Mouse (Mus musculus) layer of hippocampus, adult 9-10 months (tissue): Measurements from ENCODE around the gene Llgl1.
A peak's percentile ranks its signal among the peaks of the same experiment; 100 is the strongest.

Experiments
- DNase-seq: peaks from one replicate; pipeline ENCODE4 v3.0.0; 2022; ENCODE audit warnings: low spot score

The Llgl1 gene

DNA sequence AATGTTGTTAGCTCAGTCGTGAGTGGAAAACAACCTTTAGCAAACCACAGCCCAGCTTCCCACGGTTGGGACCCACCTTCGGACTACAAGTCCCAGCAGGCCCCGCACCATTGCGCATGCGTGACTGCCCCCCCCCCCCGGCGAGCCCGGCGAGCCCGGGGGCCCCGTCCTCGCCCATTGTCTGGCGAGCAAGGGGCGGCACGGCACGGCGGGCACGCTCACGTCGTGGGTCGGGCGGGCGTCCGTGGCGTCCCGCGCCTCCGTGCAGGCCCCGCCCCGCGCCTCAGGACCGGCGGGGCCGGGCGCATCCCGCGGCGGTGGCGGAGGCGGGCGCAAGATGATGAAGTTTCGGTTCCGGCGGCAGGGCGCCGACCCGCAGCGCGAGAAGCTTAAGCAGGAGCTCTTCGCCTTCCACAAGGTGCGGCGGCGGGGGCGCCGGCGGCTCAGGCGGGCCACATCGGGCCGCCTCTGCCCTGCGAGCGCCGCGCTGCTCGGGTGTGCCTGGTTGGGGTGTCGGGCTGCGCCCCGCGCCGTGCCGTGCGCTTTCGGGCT lies at the start of gene Llgl1:
TSS of gene Llgl1 (plus strand) at position 200 of the 552 bp plus-strand sequence.
- DNase-seq: peak; percentile 49

DNA sequence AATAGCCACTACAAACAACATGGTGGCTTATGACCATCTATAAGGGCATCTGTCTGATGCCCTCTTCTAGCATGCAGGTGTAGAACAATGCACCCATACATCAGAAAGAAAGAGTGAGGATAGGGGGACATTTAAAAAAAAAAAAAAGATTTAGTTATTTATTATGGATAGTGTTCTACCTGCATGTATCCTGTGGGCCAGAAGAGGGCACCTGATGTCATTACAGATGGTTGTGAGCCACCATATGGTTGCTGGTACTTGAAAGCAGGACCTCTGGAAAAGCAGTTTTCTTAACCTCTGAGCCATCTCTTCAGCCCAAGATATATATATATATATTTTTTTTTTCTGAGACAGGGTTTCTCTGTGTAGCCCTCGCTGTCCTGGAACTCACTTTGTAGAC lies 3.4 kb upstream of the Llgl1 start:
- DNase-seq: no peak

DNA sequence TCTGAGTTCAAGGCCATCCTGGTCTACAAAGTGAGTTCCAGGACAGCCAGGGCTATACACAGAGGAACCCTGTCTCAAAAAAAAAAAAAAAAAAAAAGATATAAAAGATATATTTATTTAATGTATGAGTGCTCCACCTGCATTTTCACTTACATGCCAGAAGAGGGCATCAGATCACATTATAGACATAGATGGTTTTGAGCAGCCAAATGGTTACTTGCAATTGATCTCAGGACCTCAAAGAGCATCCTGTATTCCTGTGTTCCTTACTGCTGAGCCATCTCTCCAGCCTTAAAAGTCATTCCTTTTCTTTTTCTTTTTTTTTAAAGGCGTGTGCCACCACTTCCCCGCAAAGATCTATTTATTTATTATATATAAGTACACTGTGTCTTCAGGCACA lies 2.0 kb upstream of the Llgl1 start:
- no peak for DNase-seq

DNA sequence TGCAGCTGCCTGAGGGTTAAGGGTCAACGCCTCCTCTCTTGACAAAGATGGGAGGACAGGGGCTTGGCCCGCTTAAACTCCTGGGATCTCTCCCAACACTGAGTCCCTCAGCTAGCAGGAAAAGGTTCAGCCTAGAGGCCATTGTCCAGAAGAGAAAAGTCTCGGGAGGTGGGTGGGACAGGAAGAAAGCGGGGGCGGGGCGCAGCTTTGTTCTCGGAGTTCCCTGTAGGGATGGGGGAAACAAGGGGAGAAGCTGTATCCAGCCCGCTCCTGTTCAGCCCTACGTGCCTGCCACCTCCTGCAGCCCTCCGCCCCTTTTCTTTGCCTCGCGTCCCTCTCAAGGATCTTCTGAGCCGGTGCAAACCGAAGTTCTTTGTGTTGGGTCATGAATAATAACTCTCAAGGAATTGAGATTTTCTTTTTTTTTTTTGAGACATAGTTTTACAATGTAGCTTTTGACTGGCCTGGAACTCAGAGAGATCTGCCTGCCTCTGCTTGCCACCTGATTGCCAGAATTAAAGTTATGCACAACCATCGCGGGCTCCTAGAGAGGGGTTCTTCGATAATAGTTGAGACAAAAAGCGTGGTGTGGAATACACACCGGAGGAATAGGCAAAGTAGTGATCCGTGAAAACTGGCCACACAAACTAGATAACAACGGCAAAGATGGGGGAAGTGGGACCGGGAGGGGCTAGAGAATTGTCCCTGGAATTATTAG lies 558 bp upstream of the Llgl1 start:
- no peak for DNase-seq

DNA sequence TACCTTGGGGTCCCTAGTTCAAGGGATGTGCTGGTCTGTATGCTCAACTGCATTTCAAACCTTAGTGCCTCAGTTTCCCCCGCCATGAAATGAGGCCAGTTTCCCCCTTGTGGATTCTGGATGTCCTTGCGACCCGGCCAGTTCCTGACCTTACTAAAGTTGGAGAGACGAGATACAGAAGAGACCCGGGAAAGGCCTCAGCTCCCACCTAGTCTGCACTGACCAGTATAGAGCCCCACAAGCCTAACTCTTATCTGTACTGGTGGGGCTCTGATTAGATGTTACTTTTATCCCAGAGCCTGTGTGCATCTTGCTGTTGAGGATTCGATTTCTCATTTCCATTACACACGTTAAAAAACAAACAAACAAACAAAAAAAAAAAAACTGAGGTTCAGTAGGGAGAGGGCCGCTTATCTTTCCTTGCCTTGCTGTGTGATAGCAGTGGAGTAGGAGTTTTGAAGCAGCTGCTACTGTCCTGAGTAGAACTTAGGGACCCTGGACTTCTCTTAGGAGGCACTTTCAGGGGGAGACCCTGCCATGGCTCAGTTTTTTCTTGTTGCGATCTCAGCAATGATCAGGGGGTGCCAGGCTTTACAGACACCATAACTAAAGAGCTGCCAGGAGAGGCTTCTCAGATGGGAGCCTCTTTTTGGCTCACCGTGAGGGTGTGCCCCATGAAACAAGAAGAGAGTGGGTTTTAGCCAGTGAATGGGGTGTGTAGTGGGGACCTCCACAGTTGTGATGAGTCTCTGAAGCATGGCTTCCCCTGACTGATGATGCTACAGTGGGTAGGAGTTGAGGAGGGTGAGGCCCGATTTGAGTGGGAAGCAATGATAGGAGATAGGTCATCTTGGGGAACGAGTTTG lies 1.0 kb downstream of the Llgl1 start:
- DNase-seq: no peak

DNA sequence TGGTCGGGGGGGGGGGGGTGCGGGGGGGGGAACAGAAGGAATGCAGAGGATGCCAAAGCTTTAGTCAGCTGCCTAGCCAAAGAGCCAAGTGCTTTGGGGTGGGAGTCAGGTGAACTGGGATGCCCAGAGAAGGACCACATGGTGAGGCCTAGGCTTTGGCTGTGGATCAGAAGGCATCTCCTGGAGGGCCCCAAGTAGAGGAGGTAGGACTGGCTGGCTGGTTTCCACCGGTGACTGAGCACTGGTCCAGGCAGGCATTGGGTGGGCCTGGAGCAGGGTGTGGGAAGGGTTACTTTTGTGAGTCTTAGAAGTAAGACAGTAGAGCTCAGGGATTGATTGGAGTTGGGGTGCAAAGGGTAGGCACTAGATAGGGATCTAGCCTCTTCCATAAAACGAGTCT lies 2.1 kb downstream of the Llgl1 start:
- DNase-seq: no peak

DNA sequence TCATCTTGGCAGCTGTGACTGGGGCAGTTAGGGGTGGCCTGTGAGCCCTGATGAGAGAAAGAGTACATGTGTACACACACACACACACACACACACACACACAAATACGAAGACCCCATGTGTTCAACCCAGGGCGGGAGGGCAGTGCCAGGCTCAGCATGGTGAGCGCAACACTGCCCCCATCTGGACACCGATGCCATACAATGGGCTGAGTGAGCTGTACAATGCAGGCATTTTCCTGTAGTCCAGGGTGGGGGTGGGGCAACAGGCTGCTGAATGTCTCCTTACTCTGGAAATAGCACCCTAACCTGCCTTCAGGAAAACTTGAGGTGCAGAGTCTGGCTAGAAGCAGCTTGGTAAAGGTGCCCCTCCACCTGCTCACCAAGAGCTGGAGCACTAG lies 3.6 kb downstream of the Llgl1 start:
- no peak for DNase-seq

DNA sequence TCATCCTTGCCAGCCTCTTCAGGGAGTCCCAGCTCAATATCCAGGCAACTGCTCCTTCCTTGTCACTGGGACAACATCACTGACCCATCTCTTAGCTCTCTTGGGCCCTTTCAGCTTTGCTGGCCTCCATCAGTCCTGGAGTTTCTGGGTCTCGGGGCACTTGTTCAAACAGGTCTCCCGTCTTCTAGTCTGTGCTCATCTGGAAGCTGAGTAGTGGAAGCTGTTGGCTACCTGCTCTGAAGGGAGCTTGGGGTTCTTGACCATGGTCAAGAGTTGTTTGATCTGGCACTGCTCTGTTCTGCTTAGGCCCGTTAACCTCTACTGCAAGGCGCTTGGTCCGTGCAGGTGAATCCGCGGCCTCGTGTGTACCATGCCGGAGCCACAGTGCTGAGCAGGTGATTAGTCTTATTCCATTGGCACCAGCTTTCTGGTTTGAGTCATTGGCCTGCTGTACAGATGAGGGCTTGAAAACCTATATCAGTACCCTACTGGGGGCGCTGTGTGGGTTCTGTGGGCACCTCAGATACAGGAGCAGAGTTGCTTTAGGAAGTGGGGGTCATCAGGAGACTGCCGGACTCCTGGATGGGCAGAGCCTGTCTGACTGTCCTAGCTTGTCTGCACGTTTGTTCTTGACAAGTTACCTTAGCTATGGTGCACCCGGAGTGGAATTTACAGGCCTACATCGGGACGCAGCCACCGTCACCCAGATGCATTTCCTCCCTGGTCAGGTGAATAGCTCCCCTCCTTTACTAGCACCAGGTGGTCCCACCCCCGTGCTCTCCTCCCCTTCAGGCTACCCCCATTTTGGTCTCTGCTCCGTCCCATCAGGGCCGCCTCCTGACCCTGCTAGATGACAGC lies 4.7 kb downstream of the Llgl1 start:
- no peak for DNase-seq

DNA sequence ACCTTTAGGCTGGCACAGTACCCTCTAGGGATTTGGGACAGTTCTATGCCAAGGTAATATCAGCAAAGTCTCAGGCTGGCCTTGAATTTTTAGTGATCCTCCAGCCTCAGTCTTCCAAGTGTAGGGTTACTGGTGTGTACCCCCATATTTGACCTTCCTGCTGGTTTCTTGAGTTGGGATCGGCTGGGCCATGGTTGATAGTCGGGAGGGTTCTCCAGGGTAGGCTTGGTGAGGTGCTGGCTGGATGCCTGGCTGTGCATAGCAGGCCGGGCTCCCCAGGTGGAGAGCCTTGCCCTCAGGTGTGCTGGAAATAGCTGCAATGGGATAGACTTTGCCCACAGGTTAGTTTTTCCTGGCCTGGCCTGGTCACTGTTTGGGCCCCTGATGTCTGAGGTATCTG lies 5.7 kb downstream of the Llgl1 start:
- DNase-seq: no peak

DNA sequence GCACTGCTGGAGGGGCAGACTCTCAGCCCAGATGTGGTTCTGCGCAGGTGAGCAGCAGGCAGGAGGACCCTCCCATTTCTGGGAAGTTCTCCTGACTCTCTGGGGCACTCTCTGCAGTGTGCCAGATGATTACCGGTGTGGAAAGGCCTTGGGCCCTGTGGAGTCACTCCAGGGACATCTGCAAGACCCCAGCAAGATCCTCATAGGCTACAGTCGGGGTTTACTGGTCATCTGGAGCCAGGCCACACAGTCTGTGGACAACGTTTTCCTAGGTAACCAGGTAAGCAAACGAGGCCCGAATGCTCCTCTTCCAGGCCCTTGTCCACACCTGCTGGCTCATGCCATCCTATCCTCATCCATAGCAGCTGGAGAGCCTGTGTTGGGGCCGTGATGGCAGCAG lies 6.6 kb downstream of the Llgl1 start:
- no peak for DNase-seq

DNA sequence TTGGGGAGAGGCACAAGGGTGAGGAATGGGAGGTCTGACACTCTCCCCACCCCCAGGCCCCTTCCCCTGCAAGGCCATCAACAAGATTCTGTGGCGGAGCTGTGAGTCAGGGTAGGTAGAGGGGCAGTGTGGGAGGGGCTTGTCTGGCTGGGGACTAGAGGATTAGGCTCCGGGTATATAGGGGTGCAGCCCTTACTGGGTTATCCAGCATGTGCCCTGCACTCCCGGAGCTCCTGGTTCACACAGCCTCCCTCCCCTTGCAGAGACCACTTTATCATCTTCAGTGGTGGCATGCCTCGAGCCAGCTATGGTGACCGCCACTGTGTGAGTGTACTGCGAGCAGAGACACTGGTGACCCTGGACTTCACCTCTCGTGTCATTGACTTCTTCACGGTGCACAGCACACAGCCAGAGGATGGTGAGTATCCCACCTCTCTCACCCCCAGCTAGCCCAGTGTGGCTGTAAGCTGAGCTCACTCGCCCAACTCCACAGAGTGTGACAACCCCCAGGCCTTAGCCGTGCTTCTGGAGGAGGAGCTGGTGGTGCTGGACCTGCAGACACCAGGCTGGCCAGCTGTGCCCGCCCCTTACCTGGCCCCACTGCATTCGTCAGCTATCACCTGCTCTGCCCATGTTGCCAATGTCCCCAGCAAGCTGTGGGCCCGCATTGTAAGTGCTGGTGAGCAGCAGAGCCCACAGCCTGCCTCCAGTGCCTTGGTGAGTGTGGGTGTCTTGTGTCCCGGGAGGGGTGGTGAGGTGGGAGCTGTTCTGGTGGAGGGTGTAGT lies 7.4 kb downstream of the Llgl1 start:
- no peak for DNase-seq

DNA sequence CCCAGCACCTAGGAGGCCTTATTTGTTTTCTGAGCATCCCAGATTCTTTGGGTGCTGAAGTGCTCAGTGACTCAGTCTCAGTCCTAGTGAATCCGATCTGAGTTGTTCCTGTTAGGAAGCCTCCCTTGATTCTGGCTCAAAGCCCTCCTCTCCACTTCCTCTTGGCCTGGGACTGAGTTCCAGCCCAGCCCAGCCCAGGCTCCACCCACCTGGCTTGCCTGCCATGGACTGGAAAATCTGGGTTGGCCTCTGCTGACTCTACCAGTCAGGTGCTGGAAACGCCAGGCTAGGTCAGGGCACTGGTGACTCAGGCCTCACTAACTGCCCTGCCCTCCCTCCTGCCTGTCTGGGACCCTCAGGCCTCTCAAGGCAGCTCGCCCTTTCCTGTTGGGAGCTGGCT lies 8.1 kb downstream of the Llgl1 start:
- DNase-seq: no peak

DNA sequence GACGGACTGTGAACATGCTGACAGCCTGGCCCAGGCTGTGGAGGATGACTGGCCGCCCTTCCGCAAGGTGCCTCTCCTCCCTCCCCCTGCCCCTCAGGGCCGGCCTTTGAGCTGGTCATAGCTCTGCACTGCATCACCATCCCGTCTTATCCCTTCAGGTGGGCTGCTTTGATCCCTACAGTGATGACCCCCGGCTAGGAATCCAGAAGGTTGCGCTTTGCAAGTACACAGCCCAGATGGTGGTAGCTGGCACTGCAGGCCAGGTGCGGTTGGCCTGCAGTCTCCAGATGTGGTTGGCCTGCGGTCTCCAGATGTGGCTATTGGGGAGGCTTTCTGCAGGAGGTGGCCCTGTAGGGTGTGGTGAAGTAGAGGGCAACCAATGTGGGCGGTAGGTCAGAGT lies 9.1 kb downstream of the Llgl1 start:
- DNase-seq: no peak

DNA sequence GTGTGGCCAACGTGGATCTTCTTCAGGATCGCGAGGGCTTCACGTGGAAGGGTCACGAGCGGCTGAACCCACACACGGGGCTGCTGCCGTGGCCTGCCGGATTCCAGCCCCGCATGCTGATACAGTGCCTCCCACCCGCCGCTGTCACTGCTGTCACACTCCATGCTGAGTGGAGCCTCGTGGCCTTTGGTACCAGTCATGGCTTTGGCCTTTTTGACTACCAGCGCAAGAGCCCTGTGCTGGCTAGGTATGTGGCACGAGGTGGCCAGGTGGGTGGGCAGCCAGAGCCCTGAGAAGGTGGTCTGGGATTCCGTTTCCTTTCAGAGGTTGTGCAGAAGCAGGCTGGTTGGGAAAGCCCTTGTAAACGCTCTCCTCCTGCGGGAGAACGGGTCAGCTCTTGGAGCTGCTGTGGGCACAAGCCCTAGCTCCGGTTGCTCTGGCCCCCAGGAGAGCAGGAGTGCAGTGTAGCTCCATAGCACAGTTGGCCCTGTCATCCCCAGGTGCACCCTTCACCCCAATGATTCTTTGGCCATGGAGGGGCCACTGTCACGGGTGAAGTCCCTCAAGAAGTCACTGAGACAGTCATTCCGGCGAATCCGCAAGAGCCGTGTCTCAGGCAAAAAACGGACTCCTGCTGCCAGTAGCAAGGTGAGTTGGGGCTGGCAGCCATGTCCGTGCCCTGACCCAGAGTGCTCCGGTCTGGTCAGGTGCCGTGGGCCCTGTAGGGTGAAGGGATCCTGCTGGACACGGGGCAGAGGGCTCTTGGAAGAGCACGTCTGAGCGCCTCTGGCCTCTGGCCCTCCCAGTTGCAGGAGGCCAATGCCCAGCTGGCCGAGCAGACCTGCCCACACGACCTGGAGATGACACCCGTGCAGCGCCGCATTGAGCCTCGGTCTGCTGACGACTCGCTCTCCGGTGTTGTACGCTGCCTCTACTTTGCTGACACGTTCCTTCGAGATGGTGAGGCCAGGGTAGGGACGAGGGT lies 10.2 kb downstream of the Llgl1 start:
- no peak for DNase-seq

DNA sequence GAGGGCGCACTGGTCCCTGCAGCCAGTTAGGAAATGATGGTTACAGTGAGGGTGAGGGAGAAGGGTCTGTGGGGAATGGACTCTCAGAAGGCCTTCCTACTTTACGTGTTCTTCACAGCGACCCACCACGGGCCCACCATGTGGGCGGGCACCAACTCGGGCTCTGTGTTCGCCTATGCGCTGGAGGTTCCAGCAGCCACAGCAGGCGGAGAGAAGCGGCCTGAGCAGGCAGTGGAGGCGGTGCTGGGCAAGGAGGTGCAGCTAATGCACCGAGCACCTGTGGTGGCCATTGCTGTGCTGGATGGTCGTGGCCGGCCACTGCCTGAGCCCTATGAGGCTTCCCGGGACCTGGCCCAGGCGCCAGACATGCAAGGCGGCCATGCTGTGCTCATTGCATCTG lies 11.7 kb downstream of the Llgl1 start:
- no peak for DNase-seq

DNA sequence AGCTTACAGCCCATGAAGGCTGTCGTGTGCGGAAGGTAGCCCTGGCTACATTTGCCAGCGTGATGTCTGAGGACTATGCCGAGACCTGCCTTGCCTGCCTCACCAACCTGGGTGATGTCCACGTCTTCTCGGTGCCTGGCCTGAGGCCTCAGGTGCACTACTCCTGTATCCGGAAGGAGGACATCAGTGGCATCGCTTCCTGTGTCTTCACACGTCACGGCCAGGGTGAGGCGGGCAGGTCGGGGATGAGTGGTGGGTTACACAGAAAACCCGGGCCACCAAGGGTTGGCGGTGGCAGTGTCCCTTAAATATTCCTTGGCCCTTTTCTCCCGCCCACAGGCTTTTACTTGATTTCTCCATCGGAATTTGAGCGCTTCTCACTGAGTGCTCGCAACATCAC lies 12.5 kb downstream of the Llgl1 start:
- no peak for DNase-seq

DNA sequence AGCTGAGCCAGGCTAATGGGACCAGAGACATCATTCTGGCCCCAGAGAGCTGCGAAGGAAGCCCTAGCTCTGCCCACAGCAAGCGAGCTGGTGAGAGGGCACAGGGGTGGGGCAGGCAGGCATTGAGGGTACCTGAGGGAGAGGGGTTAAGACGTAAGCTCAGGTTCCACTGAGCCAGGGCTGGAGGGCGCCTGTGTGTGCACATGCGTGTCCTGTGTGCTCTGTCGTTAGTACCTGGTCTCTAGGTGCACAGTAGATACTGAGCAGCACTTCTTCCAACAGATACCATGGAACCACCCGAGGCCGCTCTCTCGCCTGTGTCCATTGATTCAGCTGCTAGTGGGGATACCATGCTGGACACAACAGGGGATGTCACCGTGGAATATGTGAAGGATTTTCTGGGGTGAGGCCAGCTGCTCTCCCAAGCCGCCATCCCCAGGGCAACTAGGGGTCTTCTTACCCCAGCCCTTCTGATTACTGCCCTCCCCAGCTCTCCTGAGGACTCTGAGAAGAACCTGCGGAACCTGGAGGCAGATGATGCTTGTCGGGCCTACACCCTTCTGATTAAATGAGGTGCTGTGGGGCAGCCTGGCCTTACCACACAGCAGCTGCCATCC lies 13.2 kb downstream of the Llgl1 start:
- no peak for DNase-seq

DNA sequence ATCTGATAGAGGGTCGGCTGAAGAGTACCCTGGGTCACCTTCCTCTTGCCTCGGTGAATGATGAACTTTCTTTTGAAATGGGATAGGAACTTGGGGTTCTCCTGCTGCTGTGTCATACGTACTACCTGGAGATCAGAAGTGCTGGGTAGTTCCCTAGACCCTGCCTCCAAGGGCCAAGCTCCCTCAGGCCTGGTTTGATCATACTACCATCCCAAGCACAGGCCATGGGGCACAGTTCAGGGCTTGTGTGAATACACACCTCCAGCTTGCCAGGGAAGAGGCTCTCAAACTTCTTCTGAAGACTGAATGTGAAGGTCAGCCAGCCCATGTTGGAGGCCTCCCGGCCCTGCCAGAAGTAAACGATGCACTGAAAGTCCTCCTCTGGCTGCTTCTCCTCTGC lies 16.3 kb downstream of the Llgl1 start:
- no peak for DNase-seq

DNA sequence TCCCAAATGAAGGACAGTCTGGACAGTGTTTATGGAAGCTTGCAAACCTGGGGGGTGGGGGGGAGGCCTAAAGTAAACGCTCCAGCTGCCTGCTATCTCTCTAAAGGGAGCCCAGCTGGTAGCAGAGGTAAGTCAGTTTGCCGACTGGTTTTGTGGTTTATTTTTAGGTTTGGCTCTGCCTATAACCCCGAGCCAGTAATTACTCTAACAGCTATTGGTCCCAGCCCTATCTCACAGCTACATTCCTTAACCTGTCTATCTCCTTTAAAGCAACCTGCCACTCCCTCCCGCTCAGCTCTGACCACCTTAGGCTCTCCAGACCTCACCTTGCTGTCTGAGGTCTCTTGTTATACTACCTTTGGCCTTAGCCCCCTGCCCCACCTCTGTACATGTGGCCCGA lies 19.7 kb downstream of the Llgl1 start:
- DNase-seq: no peak
